Mouse (Mus musculus) brain, embryonic 14.5 days (tissue): ENCODE measurements around the gene Borcs8. TPM values are rescaled to one million over a fixed set of nuclear protein-coding genes. Genes with fewer than 3 reads are reported as not detected.

Experiments
- DNase-seq: peaks from one replicate; pipeline ENCODE4 v3.0.0-alpha.2; 2011; ENCODE audit warnings: low read depth
- CTCF ChIP-seq: fragments of 200-500 bp; IDR thresholded peaks from 2 replicates; pipeline ENCODE4 v1.5.1; 2012; ENCODE audit warnings: inconsistent platforms, mild to moderate bottlenecking, moderate library complexity, borderline replicate concordance; ENCODE audit not compliant: insufficient read depth, insufficient read length; ENCODE audit errors: extremely low read depth
- POLR2A ChIP-seq: fragments of 200-500 bp; IDR thresholded peaks from 2 replicates; pipeline ENCODE4 v1.6.1; 2012; ENCODE audit warnings: mild to moderate bottlenecking, inconsistent platforms, borderline replicate concordance; ENCODE audit not compliant: poor library complexity, insufficient read depth, insufficient read length, severe bottlenecking; ENCODE audit errors: extremely low read depth
- polyA plus RNA-seq: library from polyadenylated mRNA; depleted of rRNA; stranded (reverse); fragments of >200 nt; gene quantifications from 2 replicates; pipeline ENCODE4 v1.2.3, GENCODE M21; 2012; rRNA removed

Borcs8 gene
- polyA plus RNA-seq, 1 experiment = 93.3 TPM

- TF ChIP-seq CTCF (peak; percentile 2; the same call in 1 of the 2 replicates), POLR2A (no peak)
- DNase-seq = no peak
These were observed 56.5 kb downstream of the Borcs8 start for GRCm38 (mm10) chr8:70195762-70196161.

Other genes with a start within 250 kb of the Borcs8 start
- gene Tssk6, start 237.3 kb upstream of the Borcs8 start, polyA plus RNA-seq = 0.37 and 0.53 TPM in 2 replicates
- gene Ndufa13, start 236.9 kb upstream of the Borcs8 start, polyA plus RNA-seq = 84.2 and 106 TPM in 2 replicates
- gene Yjefn3, start 236.8 kb upstream of the Borcs8 start, polyA plus RNA-seq = 12.6 and 13.0 TPM in 2 replicates
- 33.6 and 41.2 TPM in 2 replicates for gene Gatad2a, start 143.1 kb upstream of the Borcs8 start, polyA plus RNA-seq
- gene Mau2, start 96.8 kb upstream of the Borcs8 start, polyA plus RNA-seq = 120 and 138 TPM in 2 replicates
- 22.4 and 32.4 TPM in 2 replicates for gene Sugp1, start 96.7 kb upstream of the Borcs8 start, polyA plus RNA-seq
- 8.1 and 10.4 TPM in 2 replicates for gene Tm6sf2, start 66.6 kb upstream of the Borcs8 start, polyA plus RNA-seq
- gene Hapln4, start 56.0 kb upstream of the Borcs8 start, polyA plus RNA-seq = 0.26 and 0.74 TPM in 2 replicates
- 69.8 and 144 TPM in 2 replicates for gene Ncan, start 18.6 kb upstream of the Borcs8 start, polyA plus RNA-seq
- gene Nr2c2ap, start 8.2 kb upstream of the Borcs8 start, polyA plus RNA-seq = 17.5 and 24.0 TPM in 2 replicates
- 19.1 and 20.0 TPM in 2 replicates for gene Rfxank, start 345 bp upstream of the Borcs8 start, polyA plus RNA-seq
- 0.22 and 0.33 TPM in 2 replicates for gene Mef2b, start 212 bp downstream of the Borcs8 start, polyA plus RNA-seq
- gene Tmem161a, start 32.9 kb downstream of the Borcs8 start, polyA plus RNA-seq = 95.9 and 171 TPM in 2 replicates
- gene Slc25a42, start 72.8 kb downstream of the Borcs8 start, polyA plus RNA-seq = 26.2 and 26.8 TPM in 2 replicates
- gene Sugp2, start 94.7 kb downstream of the Borcs8 start, polyA plus RNA-seq = 149 and 191 TPM in 2 replicates
- 96.9 and 115 TPM in 2 replicates for gene Armc6, start 95.0 kb downstream of the Borcs8 start, polyA plus RNA-seq
- gene Homer3, start 143.3 kb downstream of the Borcs8 start, polyA plus RNA-seq = 68.5 and 80.2 TPM in 2 replicates
- 61.3 and 66.2 TPM in 2 replicates for gene Ddx49, start 163.0 kb downstream of the Borcs8 start, polyA plus RNA-seq
- gene Cope, start 163.0 kb downstream of the Borcs8 start, polyA plus RNA-seq = 263 and 350 TPM in 2 replicates
- gene Cers1, start 176.3 kb downstream of the Borcs8 start, polyA plus RNA-seq = 34.1 and 45.1 TPM in 2 replicates
- 10.2 and 12.5 TPM in 2 replicates for gene Gdf1, start 190.3 kb downstream of the Borcs8 start, polyA plus RNA-seq
- gene Upf1, start 213.8 kb downstream of the Borcs8 start, polyA plus RNA-seq = 20.5 and 40.3 TPM in 2 replicates
- 0.12 and 0.64 TPM in 2 replicates for gene Comp, start 234.1 kb downstream of the Borcs8 start, polyA plus RNA-seq